Mouse (Mus musculus) common myeloid progenitor, adult 5-6 weeks (primary cell): ENCODE data around the gene Lrfn1. TPM values are rescaled to one million over a fixed set of nuclear protein-coding genes. Genes with fewer than 3 reads are reported as not detected.
"Not testable (repeated sequence)": the region's sequence is repeated elsewhere in the genome, so short reads cannot be mapped to it uniquely, and the experiment has no call there.

ENCODE experiments used
- ATAC-seq: replicated peaks from 2 replicates; pipeline ENCODE4 v1.8.0; 2016; ENCODE audit warnings: low read depth, mild to moderate bottlenecking, moderate TSS enrichment, inconsistent platforms; ENCODE audit not compliant: poor library complexity, severe bottlenecking
- total RNA-seq: library from RNA; stranded (forward); fragments of 200-1000, 187-1606 nt; gene quantifications from 2 replicates; pipeline ENCODE4 v1.2.3, GENCODE M21; 2017

Gene Lrfn1
- total RNA-seq, 1 experiment from 2014 or later = 2.1 TPM

GRCm38 (mm10) chr7:28495426-28495825 lies 43.6 kb downstream of the Lrfn1 start:
- ATAC-seq = no peak

GRCm38 (mm10) chr7:28505585-28505984 lies 53.8 kb downstream of the Lrfn1 start:
- peak; percentile 52; the same call in 1 of the 2 replicates for ATAC-seq

GRCm38 (mm10) chr7:28509121-28509520 lies 57.3 kb downstream of the Lrfn1 start:
- not testable (repeated sequence) for ATAC-seq

- ATAC-seq = not testable (repeated sequence)
These were observed 58.7 kb downstream of the Lrfn1 start, which contains the start of gene Ifnl2 for GRCm38 (mm10) chr7:28510405-28510974. TSS of gene Ifnl2 (minus strand) at chr7:28510455.

- ATAC-seq = no peak
These were observed 59.7 kb downstream of the Lrfn1 start for GRCm38 (mm10) chr7:28511441-28511840.

Other genes with a start within 250 kb of the Lrfn1 start
- gene Eid2, start 184.1 kb upstream of the Lrfn1 start, total RNA-seq = 0.87 and 2.7 TPM in 2 replicates
- 1.9 and 4.7 TPM in 2 replicates for gene Eid2b, start 174.2 kb upstream of the Lrfn1 start, total RNA-seq
- gene Selenov, start 160.8 kb upstream of the Lrfn1 start, total RNA-seq = not detected in 2 replicates
- not detected in 2 replicates for gene Dll3, start 149.7 kb upstream of the Lrfn1 start, total RNA-seq
- gene Timm50, start 139.9 kb upstream of the Lrfn1 start, total RNA-seq = 49.6 and 63.8 TPM in 2 replicates
- 63.4 and 68.1 TPM in 2 replicates for gene Supt5, start 113.2 kb upstream of the Lrfn1 start, total RNA-seq
- gene Rps16, start 101.3 kb upstream of the Lrfn1 start, total RNA-seq = 960 and 1,032 TPM in 2 replicates
- gene Plekhg2, start 79.4 kb upstream of the Lrfn1 start, total RNA-seq = 2.1 and 3.9 TPM in 2 replicates
- 82.7 and 90.0 TPM in 2 replicates for gene Zfp36, start 71.7 kb upstream of the Lrfn1 start, total RNA-seq
- gene Med29, start 59.3 kb upstream of the Lrfn1 start, total RNA-seq = 16.6 and 21.3 TPM in 2 replicates
- 149 and 190 TPM in 2 replicates for gene Paf1, start 59.0 kb upstream of the Lrfn1 start, total RNA-seq
- gene Gmfg, start 14.5 kb upstream of the Lrfn1 start, total RNA-seq = 583 and 663 TPM in 2 replicates
- not detected in 2 replicates for gene Ifnl2, start 58.5 kb downstream of the Lrfn1 start, total RNA-seq
- not detected in 2 replicates for gene Ifnl3, start 70.9 kb downstream of the Lrfn1 start, total RNA-seq
- gene Sycn, start 88.9 kb downstream of the Lrfn1 start, total RNA-seq = not detected in 2 replicates
- 0.09 TPM in 1 of 2 replicates, not detected in the other for gene Nccrp1, start 95.3 kb downstream of the Lrfn1 start, total RNA-seq
- gene Samd4b, start 146.2 kb downstream of the Lrfn1 start, total RNA-seq = 4.6 and 5.4 TPM in 2 replicates
- 5.9 and 7.5 TPM in 2 replicates for gene Pak4, start 146.2 kb downstream of the Lrfn1 start, total RNA-seq
- not detected in 2 replicates for gene Acp7, start 179.4 kb downstream of the Lrfn1 start, total RNA-seq
- gene Fbxo27, start 240.9 kb downstream of the Lrfn1 start, total RNA-seq = not detected in 2 replicates